8 mouse cellular contexts compared by ENCODE assay signal in genomic region chr9:70678682-70679131, GRCm38 (mm10). TPM values are rescaled to one million over a fixed set of nuclear protein-coding genes. Genes with fewer than 3 reads are reported as not detected.
A peak's percentile ranks its signal among the peaks of the same experiment; 100 is the strongest.
DNase-seq lines count a peak whose midpoint lies in the region; ATAC-seq lines count a peak whose summit lies in the region.

Gene Adam10 (plus strand): TSS chr9:70678997.

- H3K4me3 ChIP-seq in hindbrain, embryonic 16.5 days (ENCODE audit: low read length), result peak within 1 kb of the TSS; percentile 98
- peak within 1 kb of the TSS; percentile 74 for H3K4me3 ChIP-seq in macrophage (ENCODE audit: inconsistent target)

- no peaks in the 10 kb centered on the region for H3K27me3 ChIP-seq in hindbrain, embryonic 16.5 days (replicated peaks; ENCODE audit: control insufficient read depth, insufficient read depth, low read length)

- no peaks in the 10 kb centered on the region; the same call in 1 of the 2 replicates for H3K9me3 ChIP-seq in hindbrain, embryonic 16.5 days (ENCODE audit: control insufficient read depth, low read length)

- H3K79me2 ChIP-seq in macrophage (ENCODE audit: inconsistent target), result peaks cover 42% of the 10 kb centered on the region

- H3K4me2 ChIP-seq in hindbrain, embryonic 16.5 days (ENCODE audit: low read length), result peak within 1 kb of the TSS; percentile 71

- WGBS in hindbrain, embryonic 16.5 days, result under 1% methylated on average over 46 of the region's 48 CpGs
- 1% methylated on average over 37 of the region's 48 CpGs for WGBS in macrophage (ENCODE audit: missing documents)

- H3K9ac ChIP-seq in hindbrain, embryonic 16.5 days (ENCODE audit: low read depth, low read length), result peak within 1 kb of the TSS; percentile 93

- ATAC-seq in hindbrain, embryonic 16.5 days, result peak; percentile 99

- H3K27ac ChIP-seq in hindbrain, embryonic 16.5 days (ENCODE audit: low read depth, low read length), result peak within 1 kb of the TSS; percentile 98
- H3K27ac ChIP-seq in macrophage, result peak within 1 kb of the TSS; percentile 40

- H3K36me3 ChIP-seq in hindbrain, embryonic 16.5 days (ENCODE audit: control insufficient read depth, insufficient read depth, low read length), result no peaks in the 10 kb centered on the region
- no peaks in the 10 kb centered on the region for H3K36me3 ChIP-seq in macrophage (ENCODE audit: inconsistent target)

- DNase-seq in T-cell, adult 2 months (ENCODE audit: low spot score), result peak; percentile 97
- peak; percentile 96 to 99 for DNase-seq in cerebellum, postnatal 36 days
- DNase-seq in gastrocnemius, adult 18-20 months (ENCODE audit: low spot score), result peak; percentile 98
- DNase-seq in left cerebral cortex, adult 18-20 months (ENCODE audit: low spot score in 2 of 2), result peak; percentile 97 to 99
- peak; percentile 98 for DNase-seq in right cerebral cortex, adult 18-20 months
- peak; percentile 93 for DNase-seq in urinary bladder, postnatal 10 days (ENCODE audit: low spot score)

- peaks cover 10% of the 10 kb centered on the region for H3K4me1 ChIP-seq in hindbrain, embryonic 16.5 days (ENCODE audit: control insufficient read depth, insufficient read depth, low read depth, low read length)

RNA-seq across cellular contexts. Expression of gene Adam10, which starts in this region (rescaled TPM):
- total RNA-seq in gastrocnemius, adult 18-20 months (2021), result 10 to 100 TPM; 13.9 to 15.7 TPM
- 46.7 and 53.7 TPM in 2 replicates for polyA plus RNA-seq in hindbrain, embryonic 16.5 days (2015; fragmentation: Nextera tagmentation; extraction: Ambion mirVana)
- 10 to 100 TPM; 66.6 to 67.8 TPM for total RNA-seq in left cerebral cortex, adult 18-20 months (2021)
- total RNA-seq in macrophage (2018; cell fraction: chromatin; rRNA removed), result 10 to 100 TPM; 10.4 to 57.2 (median 44.2) TPM
- total RNA-seq in macrophage (2018; cell fraction: cytosol; rRNA removed), result 100 to 1,000 TPM in 1 of 26 experiments, 10 to 100 TPM in 25; 46.5 to 110 (median 72.3) TPM
- 100 to 1,000 TPM in 6 of 26 experiments, 10 to 100 TPM in 20; 29.5 to 135 (median 77.4) TPM for total RNA-seq in macrophage (2018; cell fraction: nucleus; rRNA removed)
- polyA plus RNA-seq in macrophage (2018), result 68.2 to 97.6 TPM (median 76.3 TPM) in 3 replicates

Comparison
In these comparisons a context has a peak if more than half of its experiments do, and no peak if none do; other contexts are left out.
1. Peak in every context shown above with its lines: DNase-seq, ATAC-seq, H3K4me3 ChIP-seq and H3K27ac ChIP-seq.
2. RNA of gene Adam10 (total RNA-seq): 66.6 to 67.8 TPM in left cerebral cortex, adult 18-20 months; 13.9 to 15.7 TPM in gastrocnemius, adult 18-20 months; every median in the first group is over 4 times any median in the second.